Mouse (Mus musculus) layer of hippocampus, postnatal 10 days (tissue): ENCODE data around the gene Grik3. TPM values are rescaled to one million over a fixed set of nuclear protein-coding genes. Genes with fewer than 3 reads are reported as not detected.

Source experiments
- DNase-seq, 2 experiments: peaks; one replicate each; pipeline ENCODE4 v3.0.0; 2021; ENCODE audit warnings: low spot score in 2 of 2
- total RNA-seq, 2 experiments: library from RNA; stranded (reverse); gene quantifications; 2 replicates each; pipeline ENCODE4 v1.2.3; 2021

The Grik3 gene
- total RNA-seq, 2 experiments from 2014 or later = 32.8 to 34.5 TPM

- no peak for DNase-seq
Observed at GRCm38 (mm10) chr4:125491505-125492121, 1.1 kb downstream of the Grik3 start.

- DNase-seq = no peak
Observed at GRCm38 (mm10) chr4:125492122-125492505, 1.6 kb downstream of the Grik3 start.

- DNase-seq = no peak
Observed at GRCm38 (mm10) chr4:125492706-125493105, 2.2 kb downstream of the Grik3 start.

- DNase-seq = no peak
Observed at GRCm38 (mm10) chr4:125493124-125493523, 2.6 kb downstream of the Grik3 start.

GRCm38 (mm10) chr4:125495477-125495876 is 5.0 kb downstream of the Grik3 start:
- no peak for DNase-seq

- DNase-seq = no peak
Observed at GRCm38 (mm10) chr4:125497001-125497400, 6.5 kb downstream of the Grik3 start.

GRCm38 (mm10) chr4:125497471-125497870 is 7.0 kb downstream of the Grik3 start:
- DNase-seq = no peak

GRCm38 (mm10) chr4:125498866-125499265 is 8.4 kb downstream of the Grik3 start:
- no peak for DNase-seq

GRCm38 (mm10) chr4:125502861-125503260 is 12.4 kb downstream of the Grik3 start:
- DNase-seq = no peak

- DNase-seq = no peak
Observed at GRCm38 (mm10) chr4:125512434-125512833, 21.9 kb downstream of the Grik3 start.

GRCm38 (mm10) chr4:125515646-125516045 is 25.1 kb downstream of the Grik3 start:
- DNase-seq = no peak

- DNase-seq = no peak
Observed at GRCm38 (mm10) chr4:125516612-125517011, 26.1 kb downstream of the Grik3 start.

- DNase-seq = no peak
Observed at GRCm38 (mm10) chr4:125518861-125519260, 28.4 kb downstream of the Grik3 start.

- DNase-seq = no peak
Observed at GRCm38 (mm10) chr4:125522931-125523330, 32.4 kb downstream of the Grik3 start.

GRCm38 (mm10) chr4:125525266-125525665 is 34.8 kb downstream of the Grik3 start:
- no peak for DNase-seq

GRCm38 (mm10) chr4:125526425-125526824 is 35.9 kb downstream of the Grik3 start:
- no peak for DNase-seq

GRCm38 (mm10) chr4:125533965-125534364 is 43.5 kb downstream of the Grik3 start:
- DNase-seq = no peak

- no peak for DNase-seq
Observed at GRCm38 (mm10) chr4:125534449-125534848, 43.9 kb downstream of the Grik3 start.

- peak in 1 of 2 experiments; percentile 25 for DNase-seq
Observed at GRCm38 (mm10) chr4:125534991-125535401, 44.5 kb downstream of the Grik3 start.

GRCm38 (mm10) chr4:125535465-125535864 is 45.0 kb downstream of the Grik3 start:
- no peak for DNase-seq

GRCm38 (mm10) chr4:125535977-125536376 is 45.5 kb downstream of the Grik3 start:
- DNase-seq = no peak

GRCm38 (mm10) chr4:125538301-125538965 is 47.9 kb downstream of the Grik3 start:
- no peak for DNase-seq

- no peak for DNase-seq
Observed at GRCm38 (mm10) chr4:125539617-125540016, 49.1 kb downstream of the Grik3 start.
